Mouse (Mus musculus): ENCODE measurements around the gene Cxcl12.
A peak's percentile ranks its signal among the peaks of the same experiment; 100 is the strongest.

Cxcl12 gene

DNA sequence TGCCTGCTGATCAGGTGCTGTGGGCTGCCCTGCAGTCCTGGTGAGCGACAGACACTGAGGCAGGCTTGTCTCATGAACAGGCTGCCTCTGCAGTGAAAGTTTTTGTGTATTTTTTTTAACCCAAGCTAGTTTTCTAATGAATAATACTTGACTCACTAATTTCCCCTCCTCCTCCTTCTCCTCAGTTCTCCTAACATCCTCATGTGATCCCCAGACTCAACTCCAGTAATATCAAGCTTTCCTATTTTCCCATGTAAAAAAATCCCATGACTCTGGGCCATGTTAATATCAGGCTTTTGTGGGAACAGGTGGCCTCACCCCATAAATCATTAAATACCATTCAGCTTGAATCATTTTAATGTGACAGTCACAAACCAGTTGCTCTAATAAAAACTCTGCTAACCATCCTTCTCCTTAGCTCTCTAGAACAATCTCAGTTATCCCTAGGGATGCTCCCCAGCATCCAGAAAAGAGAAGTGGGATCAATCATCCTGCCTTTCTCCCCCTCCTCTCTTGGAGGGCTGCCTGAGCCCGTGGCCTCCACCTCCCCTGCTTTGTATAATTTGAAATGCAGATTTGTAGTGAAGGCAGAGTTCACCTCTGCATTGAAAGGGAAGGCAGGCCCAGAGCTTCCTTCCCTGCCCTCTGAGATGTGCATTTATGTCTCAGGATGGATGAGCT lies 6.9 kb downstream of the Cxcl12 start:
- DNase-seq (ENCODE audit: low spot score) = no peak

DNA sequence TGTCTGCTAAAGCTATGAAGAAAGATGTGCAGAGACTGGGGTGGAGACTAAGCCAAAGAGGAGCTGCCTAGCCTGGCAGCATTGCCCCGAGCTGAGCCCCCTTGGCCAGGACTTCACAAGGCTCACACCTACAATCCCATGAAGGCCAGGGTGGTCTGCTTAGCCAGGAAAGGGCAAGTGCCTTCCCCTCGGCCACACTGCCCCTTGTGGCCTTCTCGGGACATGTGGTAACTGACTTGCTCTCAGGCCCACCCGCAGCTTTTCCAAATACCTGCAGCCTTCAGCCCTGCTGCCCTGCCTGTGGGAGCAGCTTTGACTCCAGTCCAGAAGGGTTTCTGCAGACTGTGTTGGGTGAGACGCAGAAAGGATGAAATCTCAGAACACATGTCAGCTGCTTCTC lies 8.1 kb downstream of the Cxcl12 start:
- peak; percentile 77 for DNase-seq (ENCODE audit: low spot score)

DNA sequence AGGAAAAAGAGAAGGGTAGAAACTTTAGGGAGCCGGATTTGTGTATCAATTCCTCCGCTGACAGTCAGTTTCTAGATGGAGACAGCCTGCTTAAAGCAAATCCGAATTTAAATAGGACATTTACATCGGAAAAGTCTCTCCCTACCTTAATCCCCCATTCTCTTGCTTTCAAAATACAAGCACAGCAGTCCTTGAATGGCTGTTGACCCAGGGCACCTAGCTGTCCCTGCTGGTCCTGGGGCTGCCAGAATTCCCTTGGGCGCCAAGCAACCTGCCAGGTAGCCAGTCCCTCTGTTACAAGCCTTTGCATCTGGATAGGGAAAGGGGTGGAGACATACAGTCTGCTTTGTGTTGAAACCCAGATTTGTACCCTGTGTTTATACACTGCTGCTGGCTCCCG lies 12.0 kb downstream of the Cxcl12 start:
- DNase-seq (ENCODE audit: low spot score) = no peak

DNA sequence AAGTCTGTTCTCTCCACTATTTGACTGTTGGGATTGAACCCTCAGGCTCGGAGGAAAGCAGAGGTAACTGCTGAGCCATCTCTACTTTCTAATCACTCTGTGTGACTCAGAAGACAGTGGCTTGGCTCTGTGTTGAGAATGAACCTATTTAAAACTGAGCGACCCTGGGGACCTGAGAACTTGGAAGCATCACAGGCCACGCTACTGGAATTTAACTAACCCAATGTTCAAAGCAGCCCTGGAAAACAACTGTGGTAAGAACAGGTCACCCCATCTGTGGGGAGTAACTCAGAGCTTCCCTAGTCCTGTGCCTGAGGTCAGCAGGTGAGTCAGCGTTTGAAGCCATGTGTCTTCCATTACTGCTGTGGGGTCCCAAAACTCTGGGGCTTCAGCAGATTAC lies 17.0 kb downstream of the Cxcl12 start:
- no peak for DNase-seq (ENCODE audit: low spot score)

DNA sequence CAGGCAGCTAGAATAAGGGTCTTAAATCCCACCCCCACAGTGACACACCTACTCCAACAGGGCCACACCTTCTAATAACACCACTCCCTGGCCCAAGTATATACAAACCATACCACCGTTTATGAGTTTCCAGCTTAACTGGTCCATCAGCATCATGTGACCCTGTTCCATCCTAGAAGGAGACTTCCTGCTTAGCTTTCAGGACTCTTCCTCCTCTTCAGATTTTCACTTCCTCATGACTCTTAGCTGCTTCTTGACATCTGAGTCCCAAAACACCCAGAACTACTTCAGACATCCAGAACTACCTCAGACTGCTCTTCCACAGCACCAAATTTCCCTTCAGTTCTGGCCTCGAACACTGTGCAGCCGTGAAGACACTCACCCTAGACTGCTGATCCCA lies 22.1 kb downstream of the Cxcl12 start:
- no peak for DNase-seq (ENCODE audit: low spot score)

DNA sequence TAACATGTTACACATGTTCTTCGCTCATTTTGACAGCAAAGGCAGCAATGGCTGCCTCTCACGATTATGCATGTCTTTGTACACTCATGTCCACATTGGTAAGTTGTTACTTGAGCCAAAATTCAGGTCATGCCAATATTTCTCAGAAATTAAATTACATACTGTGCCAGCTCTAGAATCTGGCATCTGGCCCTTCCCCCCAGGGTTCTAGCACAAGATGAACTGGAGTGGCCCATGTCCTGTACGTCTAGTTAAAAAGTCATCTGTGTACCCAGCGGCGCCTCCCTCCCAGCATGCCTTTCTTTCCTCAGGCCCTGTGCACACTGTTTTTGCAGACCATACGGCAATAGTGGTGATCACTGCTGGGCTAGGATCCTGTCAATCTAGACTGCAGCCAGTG lies 23.4 kb downstream of the Cxcl12 start:
- no peak for DNase-seq (ENCODE audit: low spot score)

DNA sequence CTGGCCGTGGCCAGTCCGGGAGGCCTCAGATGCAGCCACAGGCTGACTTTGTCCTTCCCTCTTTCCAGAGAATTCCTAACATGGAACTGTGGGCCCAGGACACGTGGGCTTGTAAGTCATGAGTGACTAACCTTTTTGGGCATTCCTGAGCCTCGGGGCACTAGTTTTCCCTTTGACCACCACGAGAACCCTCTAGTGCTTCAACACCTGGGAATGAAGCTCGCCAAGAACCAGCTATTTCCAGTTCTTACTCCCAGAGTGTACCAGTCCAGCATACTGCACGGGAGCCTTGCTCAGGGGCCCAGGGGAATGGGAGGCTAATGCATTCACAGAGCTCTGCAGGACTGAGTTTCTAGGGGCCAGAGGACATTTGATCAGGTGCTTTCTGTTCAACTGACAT lies 24.3 kb downstream of the Cxcl12 start:
- no peak for DNase-seq (ENCODE audit: low spot score)

DNA sequence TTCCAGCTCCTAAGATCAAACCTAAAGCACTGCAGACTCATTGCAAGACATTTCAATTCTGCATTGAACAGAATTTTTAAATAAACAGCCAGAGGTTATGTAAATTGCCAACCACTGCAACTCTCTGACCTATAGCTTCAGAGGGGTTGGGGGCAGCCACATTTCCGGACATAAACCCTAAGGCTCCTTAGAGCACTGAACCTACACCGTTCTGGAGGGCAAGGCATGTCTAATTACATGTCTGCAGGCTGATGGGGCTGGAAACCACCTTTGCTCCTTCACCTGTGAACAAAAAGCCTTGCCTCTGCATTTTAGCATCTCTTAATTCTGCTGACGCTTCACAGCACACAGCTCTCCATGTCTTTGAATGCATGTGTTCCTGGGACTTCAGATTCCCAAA lies 26.9 kb downstream of the Cxcl12 start:
- DNase-seq (ENCODE audit: low spot score) = no peak

DNA sequence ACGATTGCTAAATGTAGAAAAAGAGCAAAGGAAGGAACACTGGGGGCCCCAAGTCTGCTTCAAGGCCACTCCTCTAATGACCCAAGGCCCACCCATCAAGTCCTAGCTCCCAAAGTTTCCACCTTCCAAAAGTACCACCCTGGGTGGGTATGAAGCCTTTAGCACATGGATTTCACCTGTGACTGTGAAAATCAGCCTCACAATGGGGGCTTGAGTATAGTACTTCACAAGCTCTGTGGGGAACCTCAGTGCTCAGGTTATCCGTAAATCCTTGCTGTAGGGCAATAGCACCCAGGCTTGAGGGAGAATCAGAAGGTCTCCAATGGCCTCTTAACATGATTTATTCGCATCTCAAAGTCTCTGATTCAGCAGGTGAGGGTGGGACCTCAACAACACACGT lies 30.5 kb downstream of the Cxcl12 start:
- no peak for DNase-seq (ENCODE audit: low spot score)

DNA sequence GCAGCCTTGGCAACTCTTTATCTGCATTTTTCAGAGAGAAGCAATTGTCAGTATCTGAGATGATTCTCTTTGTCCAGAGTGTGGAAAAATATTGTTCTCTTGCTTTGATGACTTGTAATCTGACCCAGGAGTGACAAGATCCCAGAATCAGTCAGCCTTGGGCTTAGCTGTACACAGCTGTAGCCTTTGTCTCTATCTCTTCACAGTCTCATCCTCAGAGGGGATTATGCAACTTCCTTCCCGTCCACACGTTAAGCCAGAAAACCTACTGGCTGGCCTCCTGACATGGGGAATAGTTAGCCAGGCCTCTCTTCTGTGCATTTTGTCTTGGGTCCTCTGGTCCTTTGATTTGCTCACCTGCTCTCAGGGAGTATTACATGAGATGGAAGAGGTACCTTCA lies 31.4 kb downstream of the Cxcl12 start:
- DNase-seq (ENCODE audit: low spot score) = no peak

DNA sequence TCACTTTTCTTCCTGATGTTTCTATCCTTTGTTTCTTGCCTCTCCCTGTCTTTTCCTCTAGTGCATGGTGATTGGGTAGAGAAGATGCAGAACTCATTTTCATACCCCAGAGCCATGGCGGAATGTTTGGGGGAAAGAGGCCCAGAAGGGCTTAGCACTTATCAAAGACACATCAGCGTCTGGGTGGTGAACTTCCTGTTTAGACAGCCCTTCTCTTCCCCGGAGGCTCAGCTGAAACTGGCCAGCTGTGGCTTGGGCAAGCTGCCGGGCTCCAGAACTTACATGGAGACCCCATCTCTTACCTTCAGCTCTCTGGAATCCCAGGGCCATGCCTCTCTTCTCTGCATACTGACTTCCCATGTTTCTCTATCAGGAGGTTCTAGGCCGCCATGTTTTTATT lies 32.6 kb downstream of the Cxcl12 start:
- DNase-seq (ENCODE audit: low spot score) = no peak

DNA sequence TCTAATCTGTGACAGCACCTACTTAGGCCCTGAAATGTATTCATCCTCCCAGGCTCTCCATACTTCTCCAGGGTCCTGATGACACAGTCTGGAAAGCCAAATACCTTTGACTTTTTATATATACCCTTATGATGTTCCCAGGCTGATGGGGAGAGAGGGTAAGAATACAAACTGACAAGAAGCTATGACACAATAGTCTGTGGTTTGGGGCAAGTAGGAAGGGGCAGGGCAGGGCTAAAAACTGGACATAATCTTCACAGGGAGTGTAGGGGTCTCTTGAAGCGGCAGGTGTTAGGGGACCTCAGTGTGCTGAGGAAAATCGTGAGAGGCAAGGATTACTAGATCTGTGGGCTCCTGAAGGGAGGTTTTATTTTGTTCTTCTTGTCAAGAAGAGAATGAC lies 33.1 kb downstream of the Cxcl12 start:
- DNase-seq (ENCODE audit: low spot score) = no peak

DNA sequence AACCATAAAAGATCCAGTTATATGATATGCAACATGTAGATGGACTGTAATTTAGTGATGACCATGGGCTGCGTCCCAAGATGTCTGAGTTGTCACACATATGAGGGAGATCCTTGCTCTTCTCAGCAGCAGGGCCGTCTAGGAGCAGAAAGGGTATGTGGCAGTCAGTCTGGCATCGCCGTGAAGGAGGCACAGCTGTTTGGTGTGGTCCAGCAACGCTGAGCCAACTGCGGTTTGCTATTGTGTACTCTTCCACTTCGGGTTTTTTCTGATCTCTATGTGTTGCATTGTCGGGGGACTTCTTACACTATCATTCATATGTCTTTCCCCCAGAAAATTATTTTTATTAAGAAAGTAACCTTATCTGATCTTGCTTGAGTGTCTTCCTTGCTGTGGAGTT lies 33.5 kb downstream of the Cxcl12 start:
- no peak for DNase-seq (ENCODE audit: low spot score)

DNA sequence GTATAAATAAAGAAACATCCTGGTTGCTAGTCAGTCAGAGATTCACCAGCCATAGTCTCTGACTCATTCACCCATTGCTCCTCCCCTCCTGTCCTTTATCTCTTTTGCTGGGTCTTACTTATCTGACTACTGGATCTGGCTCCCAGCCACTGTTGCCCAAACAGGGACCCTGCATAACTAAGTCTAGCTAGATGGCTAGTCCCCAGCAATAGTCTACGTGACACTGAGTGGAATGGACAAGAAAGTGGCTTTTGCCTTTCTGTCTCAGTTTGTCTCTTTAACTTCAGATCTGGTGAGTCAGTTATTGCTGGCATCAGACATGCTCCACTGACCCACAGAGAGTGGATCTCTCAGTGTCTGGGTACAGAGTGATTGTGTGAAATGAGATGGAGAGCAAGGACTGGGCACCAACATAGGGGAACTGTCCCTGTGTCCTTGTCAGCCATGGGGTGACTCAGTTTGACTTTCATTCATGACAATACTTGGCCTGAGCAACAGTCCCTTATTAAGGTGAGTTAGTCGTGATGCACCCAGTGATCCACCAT lies 34.6 kb downstream of the Cxcl12 start:
- no peak for DNase-seq (ENCODE audit: low spot score)

DNA sequence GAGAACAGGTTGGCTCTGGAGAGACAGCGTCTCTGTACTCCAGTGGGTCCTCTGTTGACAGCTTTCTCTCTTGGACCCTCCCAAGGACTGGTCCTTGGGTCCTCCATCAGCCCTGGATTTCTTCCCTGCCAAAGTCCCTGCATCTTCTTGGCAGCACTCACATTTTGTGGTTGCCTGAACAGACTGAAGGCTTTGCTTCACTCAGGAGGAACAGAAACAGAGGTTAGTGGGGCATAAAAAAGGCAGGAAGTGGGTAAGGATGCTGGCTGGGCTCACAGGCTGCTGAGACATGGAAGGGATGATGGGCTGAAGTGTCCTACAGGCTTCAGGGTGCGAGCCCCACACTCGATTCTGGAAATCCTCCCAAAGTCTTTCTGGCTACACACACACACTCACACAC lies 35.8 kb downstream of the Cxcl12 start:
- no peak for DNase-seq (ENCODE audit: low spot score)

DNA sequence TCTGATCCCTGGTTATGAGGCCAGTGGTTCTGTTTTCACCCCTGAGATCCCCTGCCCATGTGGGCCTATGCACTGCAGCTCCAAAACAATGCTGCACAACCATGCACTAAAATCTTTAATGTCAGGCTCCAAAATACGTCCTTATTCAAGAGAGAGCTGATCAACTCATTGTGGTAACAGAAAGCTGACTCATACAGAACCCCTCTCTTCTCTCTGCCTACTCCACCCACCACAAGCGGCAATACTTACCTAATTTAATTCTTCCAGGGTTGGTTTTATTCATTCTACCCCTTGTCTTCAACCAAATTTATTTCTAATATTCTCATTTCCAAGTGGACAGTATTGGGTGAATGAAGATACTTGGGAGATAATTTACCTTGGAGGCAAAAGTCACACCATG lies 38.5 kb downstream of the Cxcl12 start:
- DNase-seq (ENCODE audit: low spot score) = no peak

DNA sequence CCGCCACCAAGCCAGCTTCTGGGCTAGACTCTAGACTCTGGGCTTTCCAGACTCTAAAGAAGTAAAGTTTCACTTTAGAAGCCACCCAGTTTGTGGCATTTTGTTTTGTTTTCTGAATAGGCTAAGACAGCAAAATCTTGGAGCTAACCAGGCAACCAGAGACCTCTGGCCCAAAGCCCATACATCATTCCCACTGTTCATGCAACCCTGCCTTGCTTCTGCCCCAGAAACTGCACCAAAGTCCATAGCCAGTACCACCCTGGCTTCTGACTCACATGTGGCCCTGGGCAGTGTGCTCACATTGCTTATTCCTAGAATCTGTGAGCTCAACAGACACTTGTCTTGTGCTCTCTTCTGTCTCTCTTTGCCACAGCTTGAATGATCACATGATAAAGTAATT lies 39.0 kb downstream of the Cxcl12 start:
- no peak for DNase-seq (ENCODE audit: low spot score)

DNA sequence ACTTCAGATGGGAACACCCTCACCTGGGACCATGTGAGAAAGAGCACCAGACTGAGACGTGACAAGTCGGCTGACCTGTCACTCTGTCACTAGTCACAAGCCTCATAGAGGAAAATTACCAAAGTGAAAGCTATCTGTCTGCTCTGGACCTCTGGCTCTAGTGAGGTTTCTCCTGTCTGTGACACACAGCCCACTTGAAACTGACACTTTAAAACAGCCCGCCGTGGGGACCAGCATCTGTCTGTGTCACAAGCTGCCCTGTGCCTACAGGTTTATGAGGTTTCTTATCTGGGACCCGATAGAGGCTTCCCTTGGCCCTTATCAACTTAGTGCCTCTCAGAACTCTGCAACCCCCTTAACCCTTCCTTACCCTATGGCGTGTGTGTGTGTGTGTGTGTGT lies 41.8 kb downstream of the Cxcl12 start:
- DNase-seq (ENCODE audit: low spot score) = no peak

DNA sequence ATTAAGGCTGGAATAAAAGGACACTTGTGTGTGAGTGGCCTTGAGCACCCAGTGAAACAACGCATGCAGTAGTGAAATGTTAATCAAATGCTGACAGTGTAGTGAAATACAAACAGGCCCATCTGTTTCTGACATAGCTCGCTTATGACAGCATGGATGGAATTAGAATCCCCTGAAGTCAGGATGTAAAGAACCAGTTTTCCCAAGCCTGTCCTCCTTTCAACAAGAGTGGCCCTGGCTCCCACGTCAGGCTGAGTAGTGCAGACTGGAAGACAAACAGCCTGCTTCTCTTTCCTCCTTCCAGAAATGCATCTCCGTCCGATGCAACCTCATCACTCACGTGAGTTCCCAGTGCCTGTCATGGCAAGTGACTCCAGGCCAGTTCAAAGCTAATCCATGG lies 42.2 kb downstream of the Cxcl12 start:
- peak; percentile 41 for DNase-seq (ENCODE audit: low spot score)

DNA sequence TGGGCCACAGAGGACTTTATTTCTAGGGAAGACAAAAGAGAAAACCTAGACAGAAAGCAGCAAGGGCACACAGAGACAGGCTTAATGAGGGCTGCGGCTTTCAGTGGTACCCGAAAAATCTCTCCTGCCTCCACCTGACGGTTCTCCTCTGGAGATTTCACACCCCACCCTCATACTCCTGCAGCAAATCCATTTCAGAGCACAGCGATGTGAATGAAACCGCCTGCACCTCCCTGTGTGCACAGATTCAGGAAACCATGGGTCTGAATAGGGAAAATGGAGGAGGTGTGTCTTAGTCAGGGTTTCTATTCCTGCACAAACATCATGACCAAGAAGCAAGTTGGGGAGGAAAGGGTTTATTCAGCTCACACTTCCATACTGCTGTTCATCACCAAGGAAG lies 46.2 kb downstream of the Cxcl12 start:
- DNase-seq (ENCODE audit: low spot score) = no peak

DNA sequence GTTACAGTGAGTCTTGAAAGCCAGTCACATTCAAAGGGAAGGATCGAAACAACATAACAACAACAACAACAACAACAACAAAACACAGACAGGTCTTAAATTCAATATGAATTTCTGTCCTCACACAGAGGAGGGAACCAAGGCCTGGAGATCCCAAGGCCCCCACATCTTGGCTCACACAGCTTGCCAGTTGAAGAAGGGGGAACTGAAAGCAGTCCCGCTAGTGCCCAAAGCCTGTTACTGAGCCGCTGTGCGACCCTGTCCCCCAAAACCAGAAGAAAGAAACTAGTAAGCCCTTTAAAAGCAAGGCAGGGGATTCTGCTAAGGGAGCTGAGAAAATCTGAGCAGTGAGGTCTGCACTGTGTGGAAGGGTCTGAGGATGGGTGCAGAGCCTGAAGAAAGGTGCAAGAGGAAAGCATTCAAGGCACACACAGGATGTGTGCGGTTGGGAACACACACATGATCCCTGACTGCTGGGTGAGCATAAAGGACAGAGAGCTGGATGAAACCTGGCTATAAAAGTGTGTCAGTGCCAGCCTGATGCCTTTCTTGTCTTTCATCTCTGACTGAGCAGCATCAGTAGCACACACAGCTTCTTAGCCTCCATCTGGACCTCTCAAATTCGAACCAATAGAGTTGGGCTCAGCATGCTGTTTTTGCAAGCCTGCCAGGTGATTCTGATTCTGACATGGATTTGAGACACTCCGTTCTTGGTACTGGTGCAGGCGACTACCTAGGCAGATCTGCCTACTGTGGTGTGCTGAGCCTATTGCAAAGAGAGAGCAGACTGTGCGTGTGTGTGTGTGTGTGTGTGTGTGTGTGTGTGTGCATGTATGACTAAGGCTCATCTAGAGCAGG lies 50.3 kb downstream of the Cxcl12 start:
- DNase-seq (ENCODE audit: low spot score) = no peak

DNA sequence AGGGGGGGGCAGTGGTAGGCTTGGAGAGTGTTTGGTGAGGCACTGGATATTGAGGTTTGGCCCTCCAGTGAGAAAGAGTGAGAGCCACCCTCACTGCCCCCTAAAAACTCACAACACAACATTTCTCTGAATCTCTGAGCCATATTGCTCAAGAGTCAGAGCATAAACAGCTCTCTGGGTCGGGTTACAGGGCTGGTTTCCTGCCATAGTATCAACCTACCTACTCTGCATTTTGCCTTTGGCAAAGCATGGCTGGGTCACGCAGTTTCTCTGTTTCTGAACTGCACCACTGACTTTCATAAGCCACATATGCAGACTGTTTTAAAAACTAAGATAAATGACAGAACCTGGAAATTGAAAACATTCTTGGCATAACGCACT lies 51.0 kb downstream of the Cxcl12 start:
- no peak for DNase-seq (ENCODE audit: low spot score)

DNA sequence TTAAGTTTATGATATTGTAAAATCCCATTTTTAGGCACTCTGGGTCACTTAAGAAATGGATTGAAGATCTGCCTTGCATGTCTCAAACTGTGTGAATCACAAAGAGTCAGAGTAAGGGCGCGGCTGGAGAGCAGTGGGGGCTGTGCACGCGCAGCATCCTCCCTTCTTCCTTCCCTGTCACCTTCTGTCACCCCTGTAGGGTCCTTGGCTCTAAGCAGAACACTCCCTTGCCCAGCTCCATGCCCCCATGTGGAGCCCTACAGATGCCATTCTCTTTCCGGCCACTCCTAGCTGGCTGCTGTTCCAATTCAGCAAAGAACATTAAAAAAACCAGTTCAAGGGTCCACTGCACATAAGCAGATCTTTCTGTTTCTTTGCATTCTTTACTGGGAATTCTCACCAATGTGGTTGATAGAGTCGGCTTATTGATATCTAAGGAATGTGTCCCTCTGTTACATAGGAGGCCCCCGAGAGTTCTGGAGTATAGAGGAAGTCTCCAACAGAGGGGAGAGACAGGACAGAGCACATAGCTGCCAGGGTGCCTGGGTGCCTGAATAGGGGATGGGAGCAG lies 51.7 kb downstream of the Cxcl12 start:
- DNase-seq (ENCODE audit: low spot score) = no peak

Measured in embryo, embryonic 10 days (tissue).